Comparison of ENCODE assay signal across 13 mouse cellular contexts in genomic region chr11:105152017-105152300, GRCm38 (mm10). TPM values are rescaled to one million over a fixed set of nuclear protein-coding genes. Genes with fewer than 3 reads are reported as not detected.
DNase-seq lines count a peak whose midpoint lies in the region; ATAC-seq lines count a peak whose summit lies in the region.
"Had no signal": no experiment of that assay in that cellular context is flagged by ENCODE, and none has a peak within 500 bp of the region (broad histone marks: within the 10 kb centered on the region; RNA-seq: fewer than 3 reads in every experiment).

No protein-coding gene starts in this region.

- ATAC-seq in heart, embryonic 15.5 days (replicated peaks; ENCODE audit: insufficient number of reproducible peaks, insufficient read depth, low FRiP score, low read depth) = no peak
- no peak for ATAC-seq in neural tube, embryonic 13.5 days (ENCODE audit: low read depth)
- no peak for ATAC-seq in limb, embryonic 13.5 days (ENCODE audit: low FRiP score, low read depth)
- ATAC-seq in midbrain, embryonic 16.5 days = no peak

- no peak overlapping the region for H3K27ac ChIP-seq in heart, embryonic 15.5 days
- H3K27ac ChIP-seq in neural tube, embryonic 13.5 days (replicated peaks) = no peak overlapping the region
- H3K27ac ChIP-seq in limb, embryonic 13.5 days = no peak overlapping the region
- H3K27ac ChIP-seq in midbrain, embryonic 16.5 days (ENCODE audit: low read length) = no peak overlapping the region
- H3K27ac ChIP-seq: lung, embryonic 15.5 days had no signal

- H3K4me1 ChIP-seq in heart, embryonic 15.5 days (replicated peaks) = peaks cover 30% of the 10 kb centered on the region
- peaks cover 21% of the 10 kb centered on the region for H3K4me1 ChIP-seq in neural tube, embryonic 13.5 days (replicated peaks)
- peaks cover 28% of the 10 kb centered on the region for H3K4me1 ChIP-seq in limb, embryonic 13.5 days
- peaks cover 9% of the 10 kb centered on the region for H3K4me1 ChIP-seq in midbrain, embryonic 16.5 days (ENCODE audit: control insufficient read depth, insufficient read depth, low read length)

- no peak for DNase-seq in heart, adult 18-20 months
- DNase-seq in neural tube, embryonic 10.5 days (ENCODE audit: extremely low spot score, low spot score) = no peak
- no peak for DNase-seq in urinary bladder, adult 18-20 months (ENCODE audit: low spot score in 2 of 2)
- DNase-seq: cerebellum, adult 2 months had no signal

- H3K27me3 ChIP-seq in heart, embryonic 15.5 days = no peaks in the 10 kb centered on the region
- H3K27me3 ChIP-seq in neural tube, embryonic 13.5 days = no peaks in the 10 kb centered on the region
- peaks cover 29% of the 10 kb centered on the region for H3K27me3 ChIP-seq in limb, embryonic 13.5 days
- H3K27me3 ChIP-seq in midbrain, embryonic 16.5 days (ENCODE audit: control insufficient read depth, insufficient read depth, low read depth, low read length) = no peaks in the 10 kb centered on the region
- H3K27me3 ChIP-seq: lung, embryonic 15.5 days had no signal

- no peaks in the 10 kb centered on the region for H3K36me3 ChIP-seq in heart, embryonic 15.5 days
- no peaks in the 10 kb centered on the region for H3K36me3 ChIP-seq in neural tube, embryonic 13.5 days
- no peaks in the 10 kb centered on the region for H3K36me3 ChIP-seq in limb, embryonic 13.5 days
- no peaks in the 10 kb centered on the region for H3K36me3 ChIP-seq in midbrain, embryonic 16.5 days (ENCODE audit: control insufficient read depth, insufficient read depth, low read length)
- H3K36me3 ChIP-seq: lung, embryonic 15.5 days had no signal

- H3K9ac ChIP-seq in heart, embryonic 15.5 days = no peak overlapping the region
- H3K9ac ChIP-seq in neural tube, embryonic 13.5 days = no peak overlapping the region
- no peak overlapping the region for H3K9ac ChIP-seq in limb, embryonic 13.5 days
- 0 out of 2 replicates have a peak overlapping the region, but pooled peaks have one; percentile 30 for H3K9ac ChIP-seq in midbrain, embryonic 16.5 days (ENCODE audit: low read depth, low read length)
- H3K9ac ChIP-seq: lung, embryonic 15.5 days had no signal

- H3K9me3 ChIP-seq in heart, embryonic 15.5 days (replicated peaks) = no peaks in the 10 kb centered on the region
- H3K9me3 ChIP-seq in neural tube, embryonic 13.5 days = no peaks in the 10 kb centered on the region
- H3K9me3 ChIP-seq in limb, embryonic 13.5 days = 0 out of 2 replicates have a peak, but pooled peaks cover 2% of the 10 kb centered on the region
- H3K9me3 ChIP-seq in midbrain, embryonic 16.5 days (replicated peaks; ENCODE audit: control insufficient read depth, low read length, poor library complexity, severe bottlenecking) = no peaks in the 10 kb centered on the region
- H3K9me3 ChIP-seq: lung, embryonic 15.5 days had no signal

- WGBS in heart, embryonic 15.5 days = 44% methylated on average over 3 of the region's 4 CpGs
- 61% methylated on average over 4 of the region's 4 CpGs for WGBS in neural tube, embryonic 13.5 days
- WGBS in limb, embryonic 13.5 days = 79% methylated on average over 2 of the region's 4 CpGs
- no CpG with 5 or more reads among the region's 4 CpGs for WGBS in midbrain, embryonic 16.5 days

- no peak overlapping the region for H3K4me3 ChIP-seq in heart, embryonic 15.5 days
- no peak overlapping the region for H3K4me3 ChIP-seq in neural tube, embryonic 13.5 days
- H3K4me3 ChIP-seq in limb, embryonic 13.5 days = no peak overlapping the region
- H3K4me3 ChIP-seq in midbrain, embryonic 16.5 days (ENCODE audit: low read depth, low read length) = no peak overlapping the region
- H3K4me3 ChIP-seq: lung, embryonic 15.5 days had no signal

- H3K4me2 ChIP-seq in heart, embryonic 15.5 days = peak overlapping the region; percentile 43; the same call in 1 of the 2 replicates
- peak overlapping the region; percentile 24 for H3K4me2 ChIP-seq in neural tube, embryonic 13.5 days
- H3K4me2 ChIP-seq in limb, embryonic 13.5 days (replicated peaks) = peak overlapping the region; percentile 44
- H3K4me2 ChIP-seq in midbrain, embryonic 16.5 days (ENCODE audit: low read length) = peak overlapping the region; percentile 42

RNA-seq across cellular contexts. Expression of gene Gm10842, which starts 5.3 kb away (rescaled TPM):
- not detected in 2 replicates for polyA plus RNA-seq in heart, embryonic 15.5 days (2015; fragmentation: Nextera tagmentation; extraction: Ambion mirVana)
- total RNA-seq in heart, adult 18-20 months (2021) = not detected
- not detected in 2 replicates for polyA plus RNA-seq in neural tube, embryonic 13.5 days (2015; fragmentation: Nextera tagmentation; extraction: Ambion mirVana)
- not detected in 2 replicates for polyA plus RNA-seq in limb, embryonic 13.5 days (2015; fragmentation: Nextera tagmentation; extraction: Ambion mirVana)
- polyA plus RNA-seq in midbrain, embryonic 16.5 days (2015; fragmentation: Nextera tagmentation; extraction: Ambion mirVana) = not detected in 2 replicates
- polyA plus RNA-seq: cerebellum, adult 2 months; embryonic facial prominence, embryonic 11.5 days; gonadal fat pad, adult 2 months; intestine, embryonic 14.5 days; lung, embryonic 15.5 days; small intestine, adult 2 months had no signal

RNA-seq across cellular contexts. Expression of gene Mettl2, which starts 25.7 kb away (rescaled TPM):
- 21.8 and 25.6 TPM in 2 replicates for polyA plus RNA-seq in heart, embryonic 15.5 days (2015; fragmentation: Nextera tagmentation; extraction: Ambion mirVana)
- 10 to 100 TPM; 10.2 to 10.3 TPM for total RNA-seq in heart, adult 18-20 months (2021)
- 30.8 and 34.9 TPM in 2 replicates for polyA plus RNA-seq in neural tube, embryonic 13.5 days (2015; fragmentation: Nextera tagmentation; extraction: Ambion mirVana)
- 51.7 and 52.1 TPM in 2 replicates for polyA plus RNA-seq in limb, embryonic 13.5 days (2015; fragmentation: Nextera tagmentation; extraction: Ambion mirVana)
- polyA plus RNA-seq in midbrain, embryonic 16.5 days (2015; fragmentation: Nextera tagmentation; extraction: Ambion mirVana) = 29.1 and 32.5 TPM in 2 replicates

RNA-seq across cellular contexts. Expression of gene Tlk2, which starts 26.6 kb away (rescaled TPM):
- polyA plus RNA-seq in heart, embryonic 15.5 days (2015; fragmentation: Nextera tagmentation; extraction: Ambion mirVana) = 10.5 and 12.4 TPM in 2 replicates
- 10 to 100 TPM; 31.2 to 32.0 TPM for total RNA-seq in heart, adult 18-20 months (2021)
- 22.5 and 22.9 TPM in 2 replicates for polyA plus RNA-seq in neural tube, embryonic 13.5 days (2015; fragmentation: Nextera tagmentation; extraction: Ambion mirVana)
- polyA plus RNA-seq in limb, embryonic 13.5 days (2015; fragmentation: Nextera tagmentation; extraction: Ambion mirVana) = 21.5 and 23.7 TPM in 2 replicates
- polyA plus RNA-seq in midbrain, embryonic 16.5 days (2015; fragmentation: Nextera tagmentation; extraction: Ambion mirVana) = 18.7 and 19.7 TPM in 2 replicates
